Mouse (Mus musculus): ENCODE results near the gene Aspscr1. TPM values are rescaled to one million over a fixed set of nuclear protein-coding genes. Genes with fewer than 3 reads are reported as not detected.
"Not testable (repeated sequence)": the region's sequence is repeated elsewhere in the genome, so short reads cannot be mapped to it uniquely, and the experiment has no call there.

Gene Aspscr1
- total RNA-seq, 2 experiments from 2014 or later: 35.0 to 37.9 TPM

GRCm38 (mm10) chr11:120675875-120676274, 3.1 kb downstream of the Aspscr1 start:
- not testable (repeated sequence) for DNase-seq
- intact Hi-C loops (cut with DNase I): loop anchor here (2.0 kb wide), 1 partner anchor 51 kb away; the partner anchor contains the start of gene Sirt7

- intact Hi-C loops (cut with DNase I): no loop called here
- DNase-seq: no peak
Observed at GRCm38 (mm10) chr11:120676951-120677350, 4.2 kb downstream of the Aspscr1 start.

- intact Hi-C loops (cut with DNase I): no loop called here
- peak; percentile 30 to 49 for DNase-seq
Observed at GRCm38 (mm10) chr11:120679909-120680308, 7.1 kb downstream of the Aspscr1 start.

GRCm38 (mm10) chr11:120682683-120683082, 9.9 kb downstream of the Aspscr1 start:
- intact Hi-C loops (cut with DNase I): no loop called here
- no peak for DNase-seq

- no peak for DNase-seq
- intact Hi-C loops (cut with DNase I): no loop called here
Observed at GRCm38 (mm10) chr11:120683536-120683935, 10.8 kb downstream of the Aspscr1 start.

GRCm38 (mm10) chr11:120684086-120684485, 11.3 kb downstream of the Aspscr1 start:
- no peak for DNase-seq
- intact Hi-C loops (cut with DNase I): no loop called here

- no peak for DNase-seq
- intact Hi-C loops (cut with DNase I): no loop called here
Observed at GRCm38 (mm10) chr11:120684660-120685059, 11.9 kb downstream of the Aspscr1 start.

- DNase-seq: no peak
- intact Hi-C loops (cut with DNase I): no loop called here
Observed at GRCm38 (mm10) chr11:120686650-120687272, 14.0 kb downstream of the Aspscr1 start.

- DNase-seq: no peak
- intact Hi-C loops (cut with DNase I): no loop called here
Observed at GRCm38 (mm10) chr11:120689365-120689764, 16.6 kb downstream of the Aspscr1 start.

- intact Hi-C loops (cut with DNase I): no loop called here
- DNase-seq: peak in 1 of 2 experiments; percentile 34
Observed at GRCm38 (mm10) chr11:120692471-120693011, 19.8 kb downstream of the Aspscr1 start.

- DNase-seq: no peak
- intact Hi-C loops (cut with DNase I): no loop called here
Observed at GRCm38 (mm10) chr11:120693461-120693860, 20.7 kb downstream of the Aspscr1 start.

GRCm38 (mm10) chr11:120695184-120695583, 22.4 kb downstream of the Aspscr1 start:
- no peak for DNase-seq
- intact Hi-C loops (cut with DNase I): no loop called here

GRCm38 (mm10) chr11:120695641-120696040, 22.9 kb downstream of the Aspscr1 start:
- intact Hi-C loops (cut with DNase I): no loop called here
- no peak for DNase-seq

GRCm38 (mm10) chr11:120696568-120696967, 23.8 kb downstream of the Aspscr1 start:
- DNase-seq: no peak
- intact Hi-C loops (cut with DNase I): no loop called here

- DNase-seq: peak; percentile 52 to 69
- intact Hi-C loops (cut with DNase I): no loop called here
Observed at GRCm38 (mm10) chr11:120697741-120698140, 25.0 kb downstream of the Aspscr1 start.

- no peak for DNase-seq
- intact Hi-C loops (cut with DNase I): no loop called here
Observed at GRCm38 (mm10) chr11:120703696-120704454, 31.1 kb downstream of the Aspscr1 start.

GRCm38 (mm10) chr11:120704486-120705325, 31.9 kb downstream of the Aspscr1 start:
- intact Hi-C loops (cut with DNase I): no loop called here
- DNase-seq: no peak

- no peak for DNase-seq
- intact Hi-C loops (cut with DNase I): no loop called here
Observed at GRCm38 (mm10) chr11:120706120-120706519, 33.3 kb downstream of the Aspscr1 start.

GRCm38 (mm10) chr11:120707225-120707624, 34.5 kb downstream of the Aspscr1 start:
- intact Hi-C loops (cut with DNase I): no loop called here
- DNase-seq: no peak

- intact Hi-C loops (cut with DNase I): no loop called here
- DNase-seq: no peak
Observed at GRCm38 (mm10) chr11:120707969-120708368, 35.2 kb downstream of the Aspscr1 start.

- intact Hi-C loops (cut with DNase I): no loop called here
- DNase-seq: no peak
Observed at GRCm38 (mm10) chr11:120709551-120709950, 36.8 kb downstream of the Aspscr1 start.

Measured in heart, postnatal 14 days (tissue).